Mouse (Mus musculus): ENCODE results near the gene Cog4.

Gene Cog4

GRCm38 (mm10) chr8:110846405-110847170 lies at the start of gene Cog4, which contains the start of gene Sf3b3:
Gene Cog4, plus strand, starts transcription at chr8:110846600.
Gene Sf3b3, minus strand, starts transcription at chr8:110846787.
- DNase-seq, result peak; percentile 89 to 90

DNA sequence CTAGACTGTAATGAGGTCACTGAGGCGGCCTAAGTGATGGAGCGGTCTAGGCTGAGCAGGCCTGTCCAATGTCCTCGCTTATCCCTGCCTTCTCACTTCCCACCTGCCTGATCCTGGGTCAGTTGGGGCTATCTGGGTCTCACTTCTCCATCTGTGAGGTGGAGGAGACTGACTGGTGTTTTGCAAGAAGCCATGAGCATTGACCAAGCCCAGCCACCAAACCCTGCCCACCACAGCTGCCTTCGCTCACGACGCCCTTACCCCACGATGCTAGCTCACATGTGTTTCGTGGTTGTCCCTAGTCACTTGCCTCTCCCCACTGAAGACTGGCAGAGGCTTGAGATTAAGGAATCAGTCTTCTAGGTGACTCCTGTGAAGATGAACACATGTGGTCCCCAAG lies 49.3 kb upstream of the Cog4 start:
- no peak for DNase-seq

DNA sequence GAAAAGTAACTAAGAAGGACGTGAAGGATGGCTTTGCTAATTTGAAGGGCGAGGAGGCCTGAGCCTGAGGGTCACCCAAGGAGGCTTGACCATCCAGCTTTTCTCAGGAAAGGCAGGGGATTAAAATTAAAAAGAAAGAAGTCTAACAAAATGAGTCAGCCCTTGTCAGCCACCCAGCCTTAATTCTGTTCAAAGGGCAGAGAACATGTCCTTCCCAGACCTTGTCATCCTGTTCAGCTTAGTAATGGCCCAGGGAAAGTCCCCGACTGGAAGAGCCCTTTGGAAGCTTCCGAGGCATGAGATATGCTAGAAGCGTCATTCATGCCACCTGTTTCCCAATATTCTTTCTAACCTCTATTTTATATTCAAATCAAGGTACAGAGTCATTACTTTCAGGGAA lies 43.4 kb upstream of the Cog4 start:
- no peak for DNase-seq

- DNase-seq, result no peak
Measured at GRCm38 (mm10) chr8:110803856-110804255, 42.5 kb upstream of the Cog4 start.

- DNase-seq, result no peak
Measured at GRCm38 (mm10) chr8:110804825-110805514, 41.4 kb upstream of the Cog4 start.

DNA sequence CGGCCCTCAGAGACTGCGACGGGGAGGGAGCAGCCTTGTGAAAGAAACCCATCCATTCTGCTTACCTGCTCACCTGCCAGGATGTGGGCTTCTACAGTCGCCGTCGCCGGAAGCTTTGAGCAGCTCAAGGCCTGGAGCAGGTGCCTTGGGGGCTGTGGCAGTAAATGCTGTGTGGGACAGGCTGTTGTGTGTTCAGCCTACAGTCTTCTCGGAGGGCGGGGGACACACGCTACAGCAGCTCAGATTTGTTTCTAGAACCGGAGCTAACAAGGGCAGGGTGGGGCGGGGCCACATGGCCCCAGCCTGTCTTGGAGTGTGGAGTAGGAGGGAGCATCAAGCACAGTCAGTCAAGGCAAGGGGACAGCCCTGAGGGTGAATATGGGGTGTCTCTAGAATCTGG lies 40.7 kb upstream of the Cog4 start, which contains the start of gene Il34:
TSS of gene Il34 (minus strand) at position 256 of the 400 bp plus-strand sequence.
- no peak for DNase-seq

DNA sequence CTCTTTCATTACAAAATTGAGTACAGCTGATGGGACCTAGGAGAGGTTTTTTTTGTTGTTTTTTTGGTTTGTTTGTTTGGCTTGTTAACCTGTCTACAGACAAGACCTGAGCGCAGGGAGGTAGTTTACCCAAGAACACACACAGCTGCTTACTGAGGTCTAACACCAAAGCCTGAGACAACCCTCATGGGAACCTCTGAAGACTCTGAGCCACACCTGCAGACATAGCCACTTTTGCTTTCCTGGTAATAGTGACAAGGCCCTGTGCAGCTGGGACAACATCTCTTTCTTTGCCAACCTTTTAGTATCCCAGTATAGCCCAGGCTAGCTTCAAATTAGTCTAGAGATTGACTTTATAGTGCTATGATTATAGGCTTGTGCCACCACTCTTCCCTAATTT lies 40.3 kb upstream of the Cog4 start:
- DNase-seq, result no peak

- no peak for DNase-seq
Measured at GRCm38 (mm10) chr8:110808495-110809472, 37.6 kb upstream of the Cog4 start.

DNA sequence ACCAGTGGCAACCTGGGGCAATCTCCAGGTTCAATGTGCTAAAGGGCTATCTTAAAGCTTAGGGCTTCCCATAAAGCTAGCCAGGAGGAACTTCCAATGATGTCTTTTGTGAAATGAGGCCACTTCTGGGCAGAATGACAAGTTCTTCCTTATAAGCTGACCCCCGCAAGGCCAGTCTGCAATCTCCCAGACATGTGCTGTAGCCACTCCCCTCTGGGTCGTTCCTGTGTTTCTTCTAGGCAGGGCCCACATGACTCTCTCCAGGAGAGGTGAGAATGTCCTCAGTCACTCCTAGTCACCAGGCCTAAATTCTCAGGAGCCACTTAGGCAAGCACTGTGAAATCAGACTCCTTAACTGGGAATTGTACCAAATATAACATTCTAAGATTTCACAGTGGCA lies 36.6 kb upstream of the Cog4 start:
- DNase-seq, result no peak

- DNase-seq, result no peak
Measured at GRCm38 (mm10) chr8:110810481-110811065, 35.8 kb upstream of the Cog4 start.

DNA sequence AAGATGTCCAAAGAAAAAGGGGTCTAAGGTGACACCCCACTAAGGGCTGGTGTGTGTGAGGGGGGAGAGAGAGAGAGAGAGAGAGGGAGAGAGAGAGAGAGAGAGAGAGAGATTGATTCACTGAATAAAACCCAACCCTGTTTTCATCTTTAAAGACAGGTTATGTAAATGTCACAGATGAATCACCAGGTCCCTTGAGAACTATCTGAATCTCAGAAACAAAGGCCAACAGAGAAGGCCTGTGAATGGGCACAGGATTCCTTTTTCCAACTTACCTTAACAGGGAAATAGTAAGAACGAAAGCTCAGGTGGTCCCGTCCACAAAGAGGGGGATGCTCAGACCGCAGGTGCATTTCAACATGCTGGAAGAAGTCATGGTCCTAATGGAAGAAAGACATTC lies 35.3 kb upstream of the Cog4 start:
- DNase-seq, result no peak

DNA sequence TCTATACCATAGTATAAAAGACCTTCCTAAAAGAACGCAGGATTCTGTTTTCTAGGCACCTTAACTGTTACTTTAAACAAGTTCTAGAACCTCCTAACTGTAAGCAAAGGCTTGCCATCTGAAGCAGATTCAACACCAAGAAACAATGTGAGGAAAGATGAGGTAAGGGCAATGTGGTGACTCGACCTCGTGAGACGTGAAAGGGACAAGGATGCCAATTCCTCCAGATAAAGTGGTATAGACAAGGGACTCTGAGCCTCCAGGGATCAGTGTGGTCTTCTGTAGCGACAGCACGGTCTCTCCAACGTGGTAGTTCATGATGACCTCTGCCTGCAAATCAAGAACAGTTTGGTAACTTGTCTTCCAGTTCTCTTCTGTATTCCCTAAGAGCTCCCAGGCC lies 34.6 kb upstream of the Cog4 start:
- no peak for DNase-seq

DNA sequence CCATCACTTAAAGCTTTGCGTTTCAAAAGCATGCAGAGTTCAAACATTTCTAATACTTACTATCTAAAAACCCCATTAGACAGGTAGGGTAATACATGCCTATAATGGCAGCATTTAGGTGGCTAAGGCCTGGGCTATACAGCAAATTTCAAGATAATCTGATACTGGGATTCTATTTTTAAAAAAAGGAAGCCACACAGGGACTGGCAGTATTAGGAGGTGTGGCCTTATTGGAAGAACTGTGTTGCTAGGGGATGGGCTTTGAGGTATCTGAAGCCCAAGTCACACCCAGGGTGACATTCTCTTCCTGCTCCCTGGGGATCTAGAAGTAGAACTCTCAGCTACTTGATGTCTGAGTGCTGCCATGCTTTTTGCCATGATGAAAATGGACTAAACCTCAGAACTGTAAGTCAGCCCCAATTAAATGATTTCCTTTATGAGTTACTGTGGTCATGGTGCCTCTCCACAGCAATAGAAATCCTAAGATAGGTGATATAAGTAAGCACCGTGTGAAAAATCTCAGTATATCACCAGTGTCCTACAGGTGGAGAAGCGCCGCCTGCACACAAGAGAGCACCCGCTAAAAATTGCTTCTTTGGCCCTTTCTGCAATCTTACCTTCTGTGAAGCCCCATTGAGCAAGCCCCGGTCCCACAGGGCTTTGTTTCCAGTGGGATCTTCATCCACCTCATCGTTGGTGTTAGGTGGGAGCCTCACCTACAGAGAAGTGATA lies 33.9 kb upstream of the Cog4 start:
- no peak for DNase-seq

GRCm38 (mm10) chr8:110813081-110813812 lies 33.2 kb upstream of the Cog4 start:
- DNase-seq, result no peak

DNA sequence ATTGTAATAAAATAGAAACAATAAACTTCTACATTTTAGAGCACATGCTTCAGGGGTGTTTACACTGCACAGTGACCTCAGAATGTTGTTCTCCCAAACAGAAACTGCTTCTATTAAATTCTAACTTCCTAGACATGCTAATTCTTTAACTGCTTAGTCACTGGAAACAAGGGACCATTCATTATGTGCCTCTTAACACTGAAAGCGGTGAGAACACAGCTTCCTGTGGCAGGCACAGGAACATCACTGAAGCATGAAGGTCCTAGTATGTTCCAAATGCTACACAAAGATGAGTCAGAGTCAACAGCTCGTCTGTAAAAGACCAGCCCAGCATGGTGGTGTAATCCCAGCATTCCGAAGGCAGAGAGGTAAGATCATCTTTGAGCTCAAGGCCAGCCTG lies 31.1 kb upstream of the Cog4 start:
- DNase-seq, result no peak

DNA sequence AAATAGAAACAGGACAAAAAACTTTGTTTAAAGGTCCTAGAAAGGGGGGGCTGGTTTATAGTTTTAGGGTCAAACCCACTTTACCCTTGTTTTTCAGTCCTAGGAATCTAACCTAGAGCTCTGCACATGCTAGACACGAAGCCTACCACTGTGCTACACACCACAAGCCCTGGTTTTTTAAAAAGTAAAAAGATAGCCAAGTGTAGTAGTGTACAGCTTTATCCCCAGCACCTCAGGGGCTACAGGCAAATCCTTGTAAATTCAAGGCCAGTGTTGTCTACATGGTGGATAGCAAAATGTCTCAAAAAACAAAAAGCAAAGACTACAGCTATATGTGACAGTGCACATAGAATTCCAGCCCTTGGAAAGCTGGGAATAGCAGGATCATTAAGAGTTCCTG lies 29.4 kb upstream of the Cog4 start:
- DNase-seq, result no peak

DNA sequence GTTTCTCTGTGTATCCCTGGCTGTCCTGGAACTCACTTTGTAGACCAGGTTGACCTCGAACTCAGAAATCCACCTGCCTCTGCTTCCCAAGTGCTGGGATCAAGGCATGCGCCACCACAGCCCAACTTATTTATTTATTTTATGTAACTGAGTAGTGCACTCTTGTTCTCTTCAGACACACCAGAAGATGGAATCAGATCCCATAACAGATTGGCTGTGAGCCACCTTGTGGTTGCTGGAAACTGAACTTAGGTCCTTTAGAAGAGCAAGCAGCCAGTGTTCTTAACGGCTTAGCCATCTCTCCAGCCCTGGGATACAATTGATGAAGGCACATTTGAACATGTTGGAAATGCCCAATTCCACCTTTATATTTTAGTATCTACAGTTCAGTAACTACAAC lies 27.8 kb upstream of the Cog4 start:
- DNase-seq, result no peak

DNA sequence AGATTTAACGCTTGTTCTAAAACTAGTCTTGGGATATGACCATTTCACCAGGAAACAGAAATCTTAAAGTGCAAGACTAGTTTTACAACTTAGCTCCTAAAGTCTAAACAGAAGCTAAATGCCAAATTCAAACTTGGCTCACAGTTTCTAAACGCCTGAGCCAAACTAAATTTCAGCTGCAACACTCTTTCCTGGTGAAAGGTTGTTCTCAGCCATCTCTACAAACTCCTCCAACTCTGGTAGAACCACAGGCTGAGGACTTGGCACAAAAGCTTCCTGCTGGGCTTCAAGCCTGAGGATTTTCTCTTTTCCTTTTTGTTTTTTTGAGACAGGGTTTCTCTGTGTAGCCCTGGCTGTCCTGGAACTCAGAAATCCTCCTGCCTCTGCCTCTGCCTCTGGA lies 26.1 kb upstream of the Cog4 start:
- no peak for DNase-seq

DNA sequence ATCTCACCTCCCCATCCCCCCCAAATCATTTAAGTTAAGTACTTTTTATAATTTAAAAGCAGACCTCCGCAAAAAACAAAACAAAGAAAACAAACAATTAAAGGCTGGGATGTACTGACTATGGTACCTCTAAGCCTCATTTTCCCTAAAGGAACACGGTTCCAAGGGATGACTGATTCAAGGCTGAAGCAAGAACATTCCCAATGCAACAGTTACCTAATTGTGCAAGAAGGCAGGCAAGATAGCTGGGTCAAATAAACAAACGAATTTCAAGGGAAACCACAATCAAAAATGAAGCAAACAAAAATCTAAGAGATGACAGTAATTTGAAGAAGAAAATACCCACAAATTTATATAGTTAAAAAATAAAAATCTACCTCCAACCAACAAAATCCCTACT lies 24.4 kb upstream of the Cog4 start:
- DNase-seq, result no peak

GRCm38 (mm10) chr8:110824861-110825260 lies 21.5 kb upstream of the Cog4 start:
- DNase-seq, result no peak

DNA sequence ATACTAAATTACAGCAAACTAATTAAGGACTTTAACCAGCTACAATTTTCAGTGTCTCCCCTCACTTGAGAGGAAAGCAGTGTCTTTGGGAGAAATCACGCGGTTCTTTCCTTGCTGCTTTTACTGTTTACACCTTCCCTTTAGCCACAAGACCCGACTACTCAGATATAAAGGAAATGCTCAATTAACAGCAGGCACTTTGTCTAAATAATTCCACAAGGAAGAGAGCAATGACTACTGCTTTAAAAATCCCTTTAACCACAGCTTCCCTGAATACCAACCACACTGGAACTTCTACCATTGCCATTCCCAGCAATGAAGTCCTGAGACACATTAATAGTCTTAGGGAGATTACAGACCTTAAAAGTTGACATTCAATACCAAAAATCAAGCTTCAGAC lies 17.9 kb upstream of the Cog4 start:
- no peak for DNase-seq
